Mouse (Mus musculus) thymus, adult 2 months (tissue): Measurements from ENCODE around the gene Ap5z1. TPM values are rescaled to one million over a fixed set of nuclear protein-coding genes. Genes with fewer than 3 reads are reported as not detected.
A peak's percentile ranks its signal among the peaks of the same experiment; 100 is the strongest.

Experiments used
- DNase-seq: peaks from one replicate; pipeline ENCODE4 v3.0.0; 2021
- H3K27ac ChIP-seq: fragments of 200-500 bp; 2 replicates; pipeline ENCODE4 v1.5.1; 2012; ENCODE audit warnings: low read length, control low read depth; ENCODE audit not compliant: control insufficient read depth, insufficient read depth
- H3K27me3 ChIP-seq: fragments of 200-500 bp; 2 replicates; pipeline ENCODE4 v1.6.1; 2012; ENCODE audit warnings: mild to moderate bottlenecking, low read length, moderate library complexity, mixed read lengths; ENCODE audit not compliant: control insufficient read depth, insufficient read depth
- H3K36me3 ChIP-seq: fragments of 200-500 bp; 2 replicates; pipeline ENCODE4 v1.6.1; 2012; ENCODE audit warnings: mild to moderate bottlenecking, low read length, moderate library complexity; ENCODE audit not compliant: control insufficient read depth, insufficient read depth
- H3K4me1 ChIP-seq: fragments of 200-500 bp; replicated peaks from 2 replicates; pipeline ENCODE4 v1.6.1; 2012; ENCODE audit warnings: low read length; ENCODE audit not compliant: control insufficient read depth, insufficient read depth
- H3K4me3 ChIP-seq: fragments of 200-500 bp; 2 replicates; pipeline ENCODE4 v1.5.1; 2012; ENCODE audit warnings: mild to moderate bottlenecking, low read length, control low read depth, moderate library complexity; ENCODE audit not compliant: control insufficient read depth, insufficient read depth
- CTCF ChIP-seq: fragments of 200-500 bp; IDR thresholded peaks from 2 replicates; pipeline ENCODE4 v1.5.1; 2012; ENCODE audit warnings: mild to moderate bottlenecking, control low read depth, low read length, moderate library complexity, borderline replicate concordance; ENCODE audit not compliant: control insufficient read depth, poor library complexity, insufficient read depth; ENCODE audit errors: extremely low read depth
- POLR2A ChIP-seq: fragments of 200-500 bp; IDR thresholded peaks from 2 replicates; pipeline ENCODE4 v1.6.1; 2012; ENCODE audit warnings: mild to moderate bottlenecking, low read length, control low read depth, moderate library complexity; ENCODE audit not compliant: control insufficient read depth, poor library complexity, insufficient read depth; ENCODE audit errors: extremely low read depth
- WGBS: fragments of 180-500 bp; shearing (Covaris S2); methylation state at CpG from one replicate; pipeline ENCODE4 v1.1.7; 2018; 5-methylcytosine and 5-hydroxymethylcytosine counted together
- polyA plus RNA-seq: library from polyadenylated mRNA; depleted of rRNA; stranded (reverse); fragments of >200 nt; gene quantifications from 2 replicates; pipeline ENCODE4 v1.2.3, GENCODE M21; 2012

Ap5z1 gene
- polyA plus RNA-seq, 1 experiment, result 75.2 TPM

DNA sequence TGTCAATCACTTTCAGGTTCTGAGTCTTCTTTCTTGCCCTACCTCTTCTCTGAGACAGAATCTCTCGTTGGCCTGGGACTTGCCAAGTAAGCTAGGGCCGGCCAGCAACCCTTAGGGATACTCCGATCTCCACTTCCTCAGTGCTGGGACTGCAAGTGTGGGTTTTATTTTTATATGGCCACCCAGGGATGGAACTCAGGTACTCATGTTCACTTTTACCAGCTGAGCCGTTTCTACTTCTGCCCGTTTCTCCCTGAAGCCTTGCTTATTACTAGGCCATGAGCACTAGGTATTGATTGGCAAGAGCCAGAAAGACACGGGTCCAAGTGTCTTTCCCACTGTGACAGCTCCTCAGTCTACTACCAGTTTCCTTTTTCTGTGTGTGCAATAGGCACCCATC, 733 bp upstream of the Ap5z1 start:
- 91% methylated on average over 6 of the region's 6 CpGs for WGBS
- TF ChIP-seq POLR2A (no peak), CTCF (no peak)
- no peak for DNase-seq
- Histone ChIP-seq H3K27ac (peak overlapping the region; percentile 82), H3K36me3 (peaks cover 4% of the 10 kb centered on the region; the same call in 1 of the 2 replicates), H3K4me3 (no peak overlapping the region), H3K4me1 (peaks cover 13% of the 10 kb centered on the region), H3K27me3 (no peaks in the 10 kb centered on the region)

- Histone ChIP-seq H3K36me3 (no peaks in the 10 kb centered on the region), H3K4me3 (no peak overlapping the region), H3K27ac (no peak overlapping the region), H3K27me3 (no peaks in the 10 kb centered on the region), H3K4me1 (peaks cover 10% of the 10 kb centered on the region)
- WGBS, result 97% methylated on average over 13 of the region's 13 CpGs
- TF ChIP-seq POLR2A (no peak), CTCF (no peak)
- no peak for DNase-seq
Observed at GRCm38 (mm10) chr5:142468375-142468774, 4.6 kb downstream of the Ap5z1 start.

GRCm38 (mm10) chr5:142469796-142470195, 6.1 kb downstream of the Ap5z1 start:
- DNase-seq, result no peak
- 98% methylated on average over 11 of the region's 11 CpGs for WGBS
- H3K4me3 ChIP-seq, result no peak overlapping the region
- no peaks in the 10 kb centered on the region for H3K36me3 ChIP-seq
- H3K4me1 ChIP-seq, result peaks cover 6% of the 10 kb centered on the region
- H3K27me3 ChIP-seq, result no peaks in the 10 kb centered on the region
- TF ChIP-seq POLR2A (no peak), CTCF (no peak)
- H3K27ac ChIP-seq, result no peak overlapping the region

- Histone ChIP-seq H3K4me1 (no peaks in the 10 kb centered on the region), H3K27ac (no peak overlapping the region), H3K27me3 (no peaks in the 10 kb centered on the region), H3K4me3 (no peak overlapping the region), H3K36me3 (no peaks in the 10 kb centered on the region)
- no peak for DNase-seq
- TF ChIP-seq CTCF, result no peak
- no peak for TF ChIP-seq POLR2A
- WGBS, result 93% methylated on average over 10 of the region's 10 CpGs
Observed at GRCm38 (mm10) chr5:142473696-142474095, 10.0 kb downstream of the Ap5z1 start.

GRCm38 (mm10) chr5:142475669-142476068, 11.9 kb downstream of the Ap5z1 start:
- H3K36me3 ChIP-seq, result no peaks in the 10 kb centered on the region
- DNase-seq, result no peak
- H3K27me3 ChIP-seq, result no peaks in the 10 kb centered on the region
- TF ChIP-seq POLR2A (no peak), CTCF (no peak)
- H3K27ac ChIP-seq, result no peak overlapping the region
- H3K4me3 ChIP-seq, result no peak overlapping the region
- H3K4me1 ChIP-seq, result no peaks in the 10 kb centered on the region
- WGBS, result 48% methylated on average over 7 of the region's 7 CpGs

- Histone ChIP-seq H3K4me1 (no peaks in the 10 kb centered on the region), H3K36me3 (no peaks in the 10 kb centered on the region), H3K27me3 (no peaks in the 10 kb centered on the region), H3K27ac (no peak overlapping the region), H3K4me3 (no peak overlapping the region)
- 97% methylated on average over 12 of the region's 12 CpGs for WGBS
- TF ChIP-seq CTCF, result no peak
- TF ChIP-seq POLR2A, result no peak
- DNase-seq, result no peak
Observed at GRCm38 (mm10) chr5:142477346-142477745, 13.6 kb downstream of the Ap5z1 start.
